Mouse (Mus musculus) C2C12 (cell line): Measurements from ENCODE around the gene Mpzl3. TPM values are rescaled to one million over a fixed set of nuclear protein-coding genes. Genes with fewer than 3 reads are reported as not detected.

Source experiments
- H3K27me3 ChIP-seq: one replicate; pipeline ENCODE4 v1.6.1; 2011; ENCODE audit not compliant: control insufficient read depth, insufficient read depth, insufficient read length
- H3K36me3 ChIP-seq: one replicate; pipeline ENCODE4 v1.6.1; 2011; ENCODE audit not compliant: control insufficient read depth, insufficient read depth
- H3K4me3 ChIP-seq: one replicate; pipeline ENCODE4 v1.5.1; 2011; ENCODE audit warnings: mild to moderate bottlenecking, control low read depth; ENCODE audit not compliant: poor library complexity, insufficient read depth, severe bottlenecking
- H3K79me2 ChIP-seq: one replicate; pipeline ENCODE4 v1.6.1; 2011; ENCODE audit not compliant: control insufficient read depth, insufficient read depth
- H3K79me3 ChIP-seq: one replicate; pipeline ENCODE4 v1.6.1; 2011; ENCODE audit warnings: low read depth, control low read depth
- H3ac ChIP-seq: one replicate; pipeline ENCODE3; 2011; ENCODE audit warnings: low read depth; ENCODE audit not compliant: control insufficient read depth, insufficient read length
- CEBPB ChIP-seq: IDR thresholded peaks from one replicate; pipeline ENCODE4 v1.6.1; 2011; ENCODE audit warnings: low read depth, mild to moderate bottlenecking, control low read depth, moderate library complexity
- CTCF ChIP-seq: IDR thresholded peaks from one replicate; pipeline ENCODE4 v1.5.1; 2011; ENCODE audit not compliant: control insufficient read depth, insufficient read depth, insufficient read length
- FOSL1 ChIP-seq: IDR thresholded peaks from one replicate; pipeline ENCODE4 v1.8.0; 2011; ENCODE audit warnings: mild to moderate bottlenecking, low read length; ENCODE audit not compliant: poor library complexity, insufficient read depth, severe bottlenecking
- MAX ChIP-seq: IDR thresholded peaks from one replicate; pipeline ENCODE4 v1.6.1; 2011; ENCODE audit warnings: mild to moderate bottlenecking, control low read depth
- MYOD1 ChIP-seq: IDR thresholded peaks from one replicate; pipeline ENCODE4 v1.6.1; 2011; ENCODE audit warnings: low read depth; ENCODE audit not compliant: control insufficient read depth, insufficient read length
- MYOG ChIP-seq: IDR thresholded peaks from one replicate; pipeline ENCODE4 v1.6.1; 2011; ENCODE audit not compliant: control insufficient read depth, insufficient read length; ENCODE audit errors: extremely low read depth
- USF1 ChIP-seq: IDR thresholded peaks from one replicate; pipeline ENCODE4 v1.6.1; 2011; ENCODE audit warnings: low read depth, mild to moderate bottlenecking, control low read depth, moderate library complexity
- polyA plus RNA-seq: library from polyadenylated mRNA; unstranded; fragments of >200 nt; fragmentation: generic; extraction: Trizol; gene quantifications from one replicate; pipeline ENCODE4 v1.2.1, GENCODE M21; 2012; ENCODE audit warnings: missing spikeins

The Mpzl3 gene
- polyA plus RNA-seq, 1 experiment: 0.35 TPM

DNA sequence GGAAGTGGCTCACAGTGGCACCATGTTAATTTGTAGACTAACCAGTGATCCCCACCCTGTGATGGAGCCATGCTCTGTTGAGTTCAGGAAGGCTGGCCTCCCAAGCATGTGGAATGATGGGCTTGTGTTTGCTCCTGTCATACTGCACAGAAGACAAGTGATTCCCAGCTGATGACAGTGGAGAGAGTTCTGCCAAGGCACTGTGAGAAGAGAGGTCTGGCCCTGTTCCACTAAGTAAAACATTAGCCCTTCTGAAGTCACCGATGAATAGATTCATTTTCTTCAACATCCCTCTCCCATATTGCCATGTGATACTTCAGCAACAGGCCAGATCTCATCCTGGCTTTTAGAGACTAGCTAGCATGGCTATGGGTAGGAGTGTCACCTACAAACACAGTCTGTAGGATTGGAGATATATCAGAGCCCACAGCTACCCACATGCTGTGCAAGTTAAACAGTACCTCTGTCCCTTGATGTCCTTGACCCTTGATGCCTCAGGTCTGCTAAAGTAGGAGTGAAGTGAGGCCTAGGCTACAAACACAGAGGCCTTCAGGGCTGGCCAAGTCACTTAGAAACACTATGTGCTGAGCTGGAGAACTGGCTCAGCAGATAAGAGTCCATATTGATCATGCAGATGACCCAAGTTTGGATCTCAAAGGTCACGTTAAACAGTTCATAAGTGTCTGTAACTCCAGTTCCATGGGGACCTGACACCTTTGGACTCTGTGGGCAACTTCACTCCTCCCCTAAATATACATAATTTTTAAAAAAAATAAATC, 50.8 kb downstream of the Mpzl3 start:
- Histone ChIP-seq H3K36me3 (no peaks in the 10 kb centered on the region), H3K79me2 (no peaks in the 10 kb centered on the region), H3K27me3 (peaks cover 33% of the 10 kb centered on the region), H3ac (no peak overlapping the region), H3K4me3 (no peak overlapping the region), H3K79me3 (no peaks in the 10 kb centered on the region)
- TF ChIP-seq MYOG (no peak), CEBPB (no peak)

DNA sequence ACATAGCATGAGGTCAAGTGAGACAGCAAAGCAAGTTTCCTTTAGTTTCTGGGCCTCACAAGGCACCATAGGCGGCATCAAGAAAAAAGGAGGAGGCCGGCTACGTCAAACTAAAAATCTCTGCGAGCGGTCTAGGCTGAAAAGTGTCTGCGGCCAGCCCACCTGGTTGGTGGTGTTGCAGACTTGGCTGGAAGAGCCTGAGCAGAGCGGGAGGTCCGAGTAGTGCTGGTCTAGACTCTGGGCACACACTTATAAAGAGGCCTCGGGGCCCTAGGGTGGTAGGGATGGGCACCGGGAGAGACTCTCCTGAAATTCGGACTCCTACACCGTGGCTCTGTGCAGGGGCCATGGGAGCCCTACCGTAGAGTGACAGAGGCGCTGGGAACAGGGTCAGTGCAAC, 60.7 kb downstream of the Mpzl3 start:
- Histone ChIP-seq H3K27me3 (peaks cover 44% of the 10 kb centered on the region), H3K79me3 (no peaks in the 10 kb centered on the region)
- TF ChIP-seq CEBPB (no peak), FOSL1 (no peak), MYOD1 (no peak), CTCF (no peak), USF1 (no peak), MYOG (no peak), MAX (no peak)

GRCm38 (mm10) chr9:45116819-45117218, 61.8 kb downstream of the Mpzl3 start:
- Histone ChIP-seq H3K79me2 (no peaks in the 10 kb centered on the region), H3K4me3 (no peak overlapping the region), H3K27me3 (peaks cover 47% of the 10 kb centered on the region), H3ac (no peak overlapping the region), H3K36me3 (no peaks in the 10 kb centered on the region), H3K79me3 (no peaks in the 10 kb centered on the region)
- TF ChIP-seq USF1 (no peak), MAX (no peak), FOSL1 (no peak), MYOG (no peak), MYOD1 (no peak), CTCF (no peak), CEBPB (no peak)

More for the DNA sequence above, 60.7 kb downstream of the Mpzl3 start:
- H3K79me2 ChIP-seq: no peaks in the 10 kb centered on the region
- H3ac ChIP-seq: no peak overlapping the region
- H3K4me3 ChIP-seq: no peak overlapping the region
- H3K36me3 ChIP-seq: no peaks in the 10 kb centered on the region

GRCm38 (mm10) chr9:45117741-45118431, 62.9 kb downstream of the Mpzl3 start, which contains the start of gene Scn2b:
Scn2b (plus strand) TSS chr9:45117782.
- Histone ChIP-seq H3K79me2 (no peaks in the 10 kb centered on the region), H3K79me3 (no peaks in the 10 kb centered on the region), H3ac (no peak within 1 kb of the TSS), H3K27me3 (peaks cover 47% of the 10 kb centered on the region), H3K4me3 (no peak within 1 kb of the TSS), H3K36me3 (no peaks in the 10 kb centered on the region)
- TF ChIP-seq FOSL1 (no peak), MYOG (no peak), MYOD1 (no peak)

DNA sequence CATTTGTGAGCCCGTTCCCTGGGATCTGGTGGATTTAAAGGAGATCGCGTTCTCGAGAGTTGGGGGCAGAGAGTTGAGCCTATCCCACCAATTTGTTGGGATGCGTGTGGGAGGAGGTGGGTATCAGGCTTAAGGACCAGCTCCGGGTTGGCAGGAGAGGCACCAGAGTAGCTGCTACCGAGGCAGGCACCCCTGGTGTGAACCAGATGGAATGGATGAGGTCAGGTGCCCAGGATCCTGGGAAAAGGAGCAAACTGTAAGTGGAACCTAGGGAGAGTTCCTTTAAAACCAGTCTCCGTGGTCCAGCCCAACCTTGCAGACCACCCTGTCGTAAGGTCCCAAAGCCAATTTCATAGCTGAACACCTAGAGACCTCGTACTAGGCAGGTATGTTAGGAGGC, 63.6 kb downstream of the Mpzl3 start:
- Histone ChIP-seq H3K27me3 (peaks cover 47% of the 10 kb centered on the region), H3K79me3 (no peaks in the 10 kb centered on the region), H3K4me3 (no peak overlapping the region), H3K79me2 (no peaks in the 10 kb centered on the region), H3ac (no peak overlapping the region), H3K36me3 (no peaks in the 10 kb centered on the region)
- no peak for TF ChIP-seq CTCF
- TF ChIP-seq MYOG: no peak
- no peak for TF ChIP-seq CEBPB
- no peak for TF ChIP-seq MAX
- TF ChIP-seq FOSL1: no peak
- TF ChIP-seq USF1: no peak
- TF ChIP-seq MYOD1: no peak
